Mouse (Mus musculus) limb, embryonic 12.5 days (tissue): ENCODE data around the gene Ints11. TPM values are rescaled to one million over a fixed set of nuclear protein-coding genes. Genes with fewer than 3 reads are reported as not detected.
A peak's percentile ranks its signal among the peaks of the same experiment; 100 is the strongest.

Experiments
- ATAC-seq: fragments of 200-750 bp; cut with Nextera tagmentation; 2 replicates; pipeline ENCODE4 v1.8.0; 2017; ENCODE audit warnings: low read depth, moderate TSS enrichment; ENCODE audit not compliant: insufficient number of reproducible peaks, insufficient read depth, low FRiP score, low TSS enrichment
- H3K27ac ChIP-seq: fragments of 300-500 bp; sonication (generic); 2 replicates; pipeline ENCODE4 v1.5.1; 2016; ENCODE audit warnings: mild to moderate bottlenecking, moderate library complexity
- H3K27me3 ChIP-seq: fragments of 300-500 bp; sonication (generic); 2 replicates; pipeline ENCODE4 v1.6.1; 2016; ENCODE audit warnings: mild to moderate bottlenecking, moderate library complexity
- H3K36me3 ChIP-seq: fragments of 300-500 bp; sonication (generic); 2 replicates; pipeline ENCODE4 v1.6.1; 2016; ENCODE audit warnings: mild to moderate bottlenecking, moderate library complexity
- H3K4me1 ChIP-seq: fragments of 300-500 bp; sonication (generic); replicated peaks from 2 replicates; pipeline ENCODE4 v1.6.1; 2016
- H3K4me2 ChIP-seq: fragments of 300-500 bp; sonication (generic); 2 replicates; pipeline ENCODE4 v1.6.1; 2016; ENCODE audit warnings: mild to moderate bottlenecking, moderate library complexity
- H3K4me3 ChIP-seq: fragments of 300-500 bp; sonication (generic); replicated peaks from 2 replicates; pipeline ENCODE4 v1.5.1; 2016; ENCODE audit warnings: mild to moderate bottlenecking
- H3K9ac ChIP-seq: fragments of 300-500 bp; sonication (generic); replicated peaks from 2 replicates; pipeline ENCODE4 v1.6.1; 2016; ENCODE audit warnings: mild to moderate bottlenecking, moderate library complexity
- H3K9me3 ChIP-seq: fragments of 300-500 bp; sonication (generic); 2 replicates; pipeline ENCODE4 v1.6.1; 2016; ENCODE audit warnings: mild to moderate bottlenecking, moderate library complexity
- WGBS: fragments of 180-500 bp; shearing (Covaris S2); methylation state at CpG from one replicate; pipeline ENCODE4 v1.1.7; 2016; 5-methylcytosine and 5-hydroxymethylcytosine counted together
- polyA plus RNA-seq: library from polyadenylated mRNA; unstranded; fragments of >200 nt; fragmentation: Nextera tagmentation; extraction: Ambion mirVana; gene quantifications from 2 replicates; pipeline ENCODE4 v1.2.1, GENCODE M21; 2016

Gene Ints11
- 82.0 and 82.9 TPM in 2 replicates for polyA plus RNA-seq

- no peaks in the 10 kb centered on the region for H3K27me3 ChIP-seq
- peak within 1 kb of the TSS; percentile 81 for H3K9ac ChIP-seq
- H3K9me3 ChIP-seq = no peaks in the 10 kb centered on the region
- WGBS = under 1% methylated on average over 63 of the region's 63 CpGs
- H3K27ac ChIP-seq = no peak within 1 kb of the TSS
- H3K36me3 ChIP-seq = peaks cover 55% of the 10 kb centered on the region
- peaks cover 21% of the 10 kb centered on the region for H3K4me1 ChIP-seq
- H3K4me2 ChIP-seq = peak within 1 kb of the TSS; percentile 85
- H3K4me3 ChIP-seq = peak within 1 kb of the TSS; percentile 76
- ATAC-seq = peak; percentile 95
Measured at GRCm38 (mm10) chr4:155869317-155870033, at the start of gene Ints11, which contains the start of gene Cptp. TSS of gene Ints11 (plus strand) at chr4:155869546. TSS of gene Cptp (minus strand) at chr4:155869440.

- ATAC-seq = no peak
- Histone ChIP-seq H3K36me3 (peaks cover 96% of the 10 kb centered on the region), H3K27ac (no peak overlapping the region), H3K4me3 (no peak overlapping the region), H3K4me2 (no peak overlapping the region), H3K9ac (no peak overlapping the region), H3K4me1 (no peaks in the 10 kb centered on the region), H3K27me3 (no peaks in the 10 kb centered on the region), H3K9me3 (no peaks in the 10 kb centered on the region)
- 83% methylated on average over 7 of the region's 7 CpGs for WGBS
Measured at GRCm38 (mm10) chr4:155821025-155821424, 48.3 kb upstream of the Ints11 start.

GRCm38 (mm10) chr4:155823443-155823842 is 45.9 kb upstream of the Ints11 start:
- H3K27ac ChIP-seq = no peak overlapping the region
- WGBS = 96% methylated on average over 16 of the region's 16 CpGs
- no peaks in the 10 kb centered on the region for H3K27me3 ChIP-seq
- ATAC-seq = 0 out of 2 replicates have a peak, but pooled peaks have one; percentile 56
- no peak overlapping the region for H3K4me3 ChIP-seq
- H3K9ac ChIP-seq = no peak overlapping the region
- no peaks in the 10 kb centered on the region for H3K4me1 ChIP-seq
- H3K9me3 ChIP-seq = no peaks in the 10 kb centered on the region
- H3K36me3 ChIP-seq = peaks cover 95% of the 10 kb centered on the region
- H3K4me2 ChIP-seq = no peak overlapping the region

DNA sequence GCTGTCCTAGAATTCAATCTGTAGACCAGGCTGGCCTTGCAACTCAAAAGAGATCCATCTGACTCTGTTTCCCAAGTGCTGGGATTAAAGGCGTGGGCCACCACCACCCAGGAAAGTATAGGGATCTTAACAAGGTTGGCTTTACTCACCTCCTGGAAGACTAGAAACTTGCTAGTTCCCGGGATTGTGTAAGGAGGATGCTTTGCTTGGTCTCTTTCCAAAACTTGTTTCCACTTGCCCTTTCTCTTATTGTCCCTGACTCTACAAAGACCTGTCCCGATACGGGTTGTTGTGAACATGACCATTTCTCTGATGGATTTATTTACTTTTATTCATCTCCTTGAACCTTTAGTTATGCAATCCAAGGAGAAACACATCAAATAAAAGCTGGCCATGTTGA is 39.5 kb upstream of the Ints11 start:
- peaks cover 51% of the 10 kb centered on the region for H3K36me3 ChIP-seq
- H3K9me3 ChIP-seq = no peaks in the 10 kb centered on the region
- H3K4me2 ChIP-seq = no peak overlapping the region
- no peak overlapping the region for H3K27ac ChIP-seq
- 93% methylated on average over 4 of the region's 4 CpGs for WGBS
- no peak for ATAC-seq
- no peak overlapping the region for H3K4me3 ChIP-seq
- H3K9ac ChIP-seq = no peak overlapping the region
- peaks cover 21% of the 10 kb centered on the region for H3K4me1 ChIP-seq
- H3K27me3 ChIP-seq = no peaks in the 10 kb centered on the region

DNA sequence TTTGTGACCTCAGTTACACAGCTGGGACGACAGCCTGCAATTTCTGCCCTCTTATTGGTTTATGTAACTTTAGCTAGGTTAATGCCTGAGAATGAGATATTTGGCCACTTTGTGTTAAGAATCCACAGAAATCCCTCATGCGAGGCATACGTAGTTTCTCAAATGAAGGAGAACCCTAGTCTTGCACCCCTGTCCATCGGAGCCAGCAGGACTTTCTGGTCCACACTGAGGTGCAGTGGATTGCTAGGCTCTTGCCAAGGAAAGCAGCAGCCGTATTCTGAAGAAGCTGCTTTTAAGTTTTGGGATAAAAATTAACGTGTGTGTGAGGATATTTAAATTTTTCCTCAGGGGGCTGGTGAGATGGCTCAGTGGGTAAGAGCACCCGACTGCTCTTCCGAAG is 38.8 kb upstream of the Ints11 start:
- Histone ChIP-seq H3K27me3 (no peaks in the 10 kb centered on the region), H3K27ac (no peak overlapping the region), H3K4me3 (peak overlapping the region; percentile 86), H3K9ac (no peak overlapping the region), H3K4me1 (peaks cover 21% of the 10 kb centered on the region), H3K9me3 (no peaks in the 10 kb centered on the region), H3K36me3 (peaks cover 44% of the 10 kb centered on the region), H3K4me2 (peak overlapping the region; percentile 97)
- 52% methylated on average over 8 of the region's 8 CpGs for WGBS
- no peak for ATAC-seq

- Histone ChIP-seq H3K36me3 (peaks cover 40% of the 10 kb centered on the region), H3K4me2 (peak within 1 kb of the TSS; percentile 97), H3K27me3 (no peaks in the 10 kb centered on the region), H3K9ac (peak within 1 kb of the TSS; percentile 85), H3K27ac (peak within 1 kb of the TSS; percentile 88), H3K4me1 (peaks cover 21% of the 10 kb centered on the region), H3K9me3 (no peaks in the 10 kb centered on the region), H3K4me3 (peak within 1 kb of the TSS; percentile 86)
- WGBS = under 1% methylated on average over 49 of the region's 49 CpGs
- peak; percentile 90 for ATAC-seq
Measured at GRCm38 (mm10) chr4:155831205-155831766, 38.1 kb upstream of the Ints11 start, which contains the start of gene Aurkaip1. TSS of gene Aurkaip1 (plus strand) at chr4:155831272.

GRCm38 (mm10) chr4:155831831-155832230 is 37.5 kb upstream of the Ints11 start:
- peaks cover 35% of the 10 kb centered on the region for H3K36me3 ChIP-seq
- peak overlapping the region; percentile 88 for H3K27ac ChIP-seq
- no peaks in the 10 kb centered on the region for H3K9me3 ChIP-seq
- H3K4me1 ChIP-seq = peaks cover 21% of the 10 kb centered on the region
- H3K4me3 ChIP-seq = peak overlapping the region; percentile 86
- ATAC-seq = no peak; the same call in none of the 2 replicates
- WGBS = 2% methylated on average over 25 of the region's 25 CpGs
- H3K4me2 ChIP-seq = peak overlapping the region; percentile 97
- H3K27me3 ChIP-seq = no peaks in the 10 kb centered on the region
- peak overlapping the region; percentile 85 for H3K9ac ChIP-seq

- no peaks in the 10 kb centered on the region for H3K27me3 ChIP-seq
- no peak for ATAC-seq
- H3K4me2 ChIP-seq = peak overlapping the region; percentile 97
- peak overlapping the region; percentile 88; the same call in 1 of the 2 replicates for H3K27ac ChIP-seq
- WGBS = 55% methylated on average over 10 of the region's 10 CpGs
- no peaks in the 10 kb centered on the region for H3K9me3 ChIP-seq
- peak overlapping the region; percentile 85 for H3K9ac ChIP-seq
- peaks cover 30% of the 10 kb centered on the region for H3K36me3 ChIP-seq
- peaks cover 21% of the 10 kb centered on the region for H3K4me1 ChIP-seq
- H3K4me3 ChIP-seq = peak overlapping the region; percentile 86
Measured at GRCm38 (mm10) chr4:155832321-155832720, 37.0 kb upstream of the Ints11 start.

- no peak overlapping the region for H3K4me3 ChIP-seq
- H3K36me3 ChIP-seq = peaks cover 22% of the 10 kb centered on the region
- no peaks in the 10 kb centered on the region for H3K27me3 ChIP-seq
- no peak overlapping the region for H3K9ac ChIP-seq
- no peak for ATAC-seq
- no peaks in the 10 kb centered on the region for H3K9me3 ChIP-seq
- H3K27ac ChIP-seq = no peak overlapping the region
- 84% methylated on average over 4 of the region's 4 CpGs for WGBS
- H3K4me1 ChIP-seq = peaks cover 21% of the 10 kb centered on the region
- peak overlapping the region; percentile 97; the same call in 1 of the 2 replicates for H3K4me2 ChIP-seq
Measured at GRCm38 (mm10) chr4:155833234-155833633, 36.1 kb upstream of the Ints11 start.

DNA sequence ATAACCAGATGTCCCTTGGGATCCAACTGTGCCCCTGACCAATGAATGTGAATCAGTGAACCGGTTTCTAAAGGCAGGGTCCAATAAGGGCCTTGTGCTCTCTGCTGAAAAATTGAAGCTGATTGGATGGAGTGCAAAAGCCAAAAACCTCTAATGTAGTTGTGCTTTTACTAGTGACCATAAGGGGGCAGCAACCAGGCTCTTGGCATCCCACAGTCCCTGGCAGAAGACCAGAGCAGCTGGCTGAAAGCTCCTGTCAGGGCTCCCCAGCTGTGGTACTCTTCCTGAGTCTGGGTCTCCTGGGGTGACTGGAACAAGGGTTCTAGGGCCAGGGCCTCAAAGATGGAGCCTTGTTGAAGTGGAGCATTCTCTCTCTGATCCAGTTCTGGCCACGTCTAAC is 35.5 kb upstream of the Ints11 start:
- peaks cover 22% of the 10 kb centered on the region for H3K4me1 ChIP-seq
- no peak overlapping the region for H3K4me2 ChIP-seq
- H3K27me3 ChIP-seq = no peaks in the 10 kb centered on the region
- no peaks in the 10 kb centered on the region for H3K9me3 ChIP-seq
- no peak overlapping the region for H3K4me3 ChIP-seq
- peaks cover 18% of the 10 kb centered on the region for H3K36me3 ChIP-seq
- 0 out of 2 replicates have a peak, but pooled peaks have one; percentile 22 for ATAC-seq
- H3K27ac ChIP-seq = 0 out of 2 replicates have a peak overlapping the region, but pooled peaks have one; percentile 47
- WGBS = 41% methylated on average over 2 of the region's 2 CpGs
- no peak overlapping the region for H3K9ac ChIP-seq

GRCm38 (mm10) chr4:155837404-155838010 is 31.8 kb upstream of the Ints11 start:
- Histone ChIP-seq H3K9ac (no peak overlapping the region), H3K36me3 (peaks cover 18% of the 10 kb centered on the region), H3K4me2 (no peak overlapping the region), H3K9me3 (no peaks in the 10 kb centered on the region), H3K27me3 (peaks cover 8% of the 10 kb centered on the region; the same call in 1 of the 2 replicates), H3K4me1 (peaks cover 46% of the 10 kb centered on the region), H3K27ac (no peak overlapping the region), H3K4me3 (no peak overlapping the region)
- ATAC-seq = no peak
- 79% methylated on average over 11 of the region's 11 CpGs for WGBS
